29 mouse cellular contexts compared by ENCODE assay signal in genomic region chr17:32358192-32358942, GRCm38 (mm10). TPM values are rescaled to one million over a fixed set of nuclear protein-coding genes. Genes with fewer than 3 reads are reported as not detected.
DNase-seq lines count a peak whose midpoint lies in the region; ATAC-seq and TF ChIP-seq lines count a peak whose summit lies in the region.
"Had no signal": no experiment of that assay in that cellular context is flagged by ENCODE, and none has a peak within 500 bp of the region (broad histone marks: within the 10 kb centered on the region; RNA-seq: fewer than 3 reads in every experiment).

No protein-coding gene starts in this region.

- peaks cover 11% of the 10 kb centered on the region; the same call in 1 of the 2 replicates for H3K79me2 ChIP-seq in MEL (ENCODE audit: control insufficient read depth, insufficient read depth, low read length, poor library complexity)

- TF ChIP-seq RAD21 in MEL (IDR thresholded peaks at IDR 0.05; ENCODE audit: low read depth, low read length) = no peak

- no peak overlapping the region for H3K9ac ChIP-seq in MEL (ENCODE audit: control insufficient read depth, low read depth, low read length, poor library complexity, severe bottlenecking)
- H3K9ac ChIP-seq: forebrain, embryonic 12.5 days; heart, embryonic 12.5 days; heart, embryonic 15.5 days; hindbrain, embryonic 14.5 days had no signal

- TF ChIP-seq POLR2A in MEL (IDR thresholded peaks at IDR 0.05; ENCODE audit: control insufficient read depth in 1 of 2, insufficient read depth in 1 of 2, low read depth in 1 of 2, low read length in 2 of 2, poor library complexity in 1 of 2) = no peak
- TF ChIP-seq POLR2A in cortical plate, adult 2 months (IDR thresholded peaks at IDR 0.05; ENCODE audit: extremely low read depth, insufficient read depth, low read length) = no peak

- H3K4me1 ChIP-seq in MEL (ENCODE audit: control insufficient read depth in 1 of 2, insufficient read depth in 2 of 2, low read length in 2 of 2) = peaks cover 0 to 10% of the 10 kb centered on the region in 2 experiments; a peak in 3 of 4 replicates
- peaks cover 2% of the 10 kb centered on the region for H3K4me1 ChIP-seq in cortical plate, adult 2 months (ENCODE audit: control insufficient read depth, insufficient read depth, low read length)

- H3K27me3 ChIP-seq in MEL (ENCODE audit: control insufficient read depth in 1 of 2, insufficient read depth in 2 of 2, low read length in 2 of 2) = no peaks in the 10 kb centered on the region
- H3K27me3 ChIP-seq: CH12.LX; embryonic facial prominence, embryonic 13.5 days; forebrain, embryonic 12.5 days; heart, embryonic 12.5 days; heart, embryonic 15.5 days had no signal

- no peak for TF ChIP-seq EP300 in MEL (IDR thresholded peaks at IDR 0.05; ENCODE audit: low read depth in 1 of 2, low read length in 2 of 2)

- peak overlapping the region; percentile 37; the same call in 1 of the 2 replicates for H3K27ac ChIP-seq in layer of hippocampus, adult 2 months
- no peak overlapping the region for H3K27ac ChIP-seq in MEL (ENCODE audit: control insufficient read depth, low read depth, low read length)
- 0 out of 2 replicates have a peak overlapping the region, but pooled peaks have one; percentile 31 for H3K27ac ChIP-seq in cortical plate, adult 2 months (ENCODE audit: insufficient read depth, low read length)
- H3K27ac ChIP-seq: embryonic facial prominence, embryonic 10.5 days; embryonic facial prominence, embryonic 13.5 days; forebrain, embryonic 12.5 days; heart, adult 2 months; heart, embryonic 15.5 days; hindbrain, embryonic 14.5 days; hindbrain, postnatal 0 days had no signal

- H3K4me3 ChIP-seq in layer of hippocampus, adult 2 months = no peak overlapping the region
- no peak overlapping the region for H3K4me3 ChIP-seq in MEL (ENCODE audit: control insufficient read depth in 1 of 2, insufficient read depth in 1 of 2, low read depth in 2 of 2, low read length in 2 of 2)
- no peak overlapping the region for H3K4me3 ChIP-seq in cortical plate, adult 2 months (ENCODE audit: insufficient read depth, low read length)
- H3K4me3 ChIP-seq: embryonic facial prominence, embryonic 10.5 days; embryonic facial prominence, embryonic 13.5 days; erythroblast, embryonic 14.5 days; forebrain, embryonic 12.5 days; heart, adult 2 months; heart, embryonic 12.5 days; heart, embryonic 15.5 days had no signal

- no peak for TF ChIP-seq CTCF in layer of hippocampus, adult 2 months (conservative IDR thresholded peaks at IDR 0.05)
- TF ChIP-seq CTCF in MEL (IDR thresholded peaks at IDR 0.05 in 2 of 3, conservative IDR thresholded peaks at IDR 0.05 in 1 of 3; ENCODE audit: control insufficient read depth in 1 of 3, insufficient read depth in 1 of 3, low read depth in 2 of 3, low read length in 3 of 3, poor library complexity in 1 of 3, severe bottlenecking in 1 of 3) = no peak
- TF ChIP-seq CTCF in cortical plate, adult 2 months (IDR thresholded peaks at IDR 0.05; ENCODE audit: extremely low read depth, insufficient read depth, low read length) = no peak

- ATAC-seq in frontal cortex, adult (ENCODE audit: low TSS enrichment) = peak; percentile 56
- ATAC-seq: forebrain, embryonic 16.5 days; hindbrain, postnatal 0 days; inflammation-experienced regulatory T-cells, adult 6 months; intestine, embryonic 16.5 days had no signal

- no peak for DNase-seq in frontal cortex, postnatal 10 days (ENCODE audit: low spot score in 2 of 2)
- DNase-seq in layer of hippocampus, adult 2 months (ENCODE audit: low spot score in 2 of 2) = no peak
- DNase-seq in layer of hippocampus, adult 8-10 months (ENCODE audit: low spot score in 2 of 2) = no peak
- peak; percentile 30 for DNase-seq in MEL (ENCODE audit: low read depth, low spot score)
- DNase-seq in kidney, adult 8-10 months = no peak
- DNase-seq: adrenal gland, adult 2 months; B cell, adult 2 months; cerebellum, adult 2 months; embryo, embryonic 11 days; gastrocnemius, postnatal 25 days; heart, adult 2 months; heart, postnatal 10 days; heart, postnatal 4 days had no signal

- H3K9me3 ChIP-seq in MEL (replicated peaks; ENCODE audit: insufficient read depth, low read length) = no peaks in the 10 kb centered on the region
- H3K9me3 ChIP-seq: embryonic facial prominence, embryonic 10.5 days; embryonic facial prominence, embryonic 13.5 days; forebrain, embryonic 12.5 days; G1E; heart, embryonic 12.5 days; heart, embryonic 15.5 days had no signal

- H3K36me3 ChIP-seq in MEL (ENCODE audit: control insufficient read depth in 1 of 2, insufficient read depth in 2 of 2, low read length in 2 of 2) = peaks cover 6% of the 10 kb centered on the region in 2 experiments

TF ChIP-seq in MEL, 35 proteins besides CTCF, POLR2A, EP300 and RAD21:
- TF ChIP-seq ZMIZ1 (IDR thresholded peaks at IDR 0.05; ENCODE audit: low read depth, low read length) (no peak), MXI1 (IDR thresholded peaks at IDR 0.05; ENCODE audit: low read depth, low read length) (no peak), MAZ (IDR thresholded peaks at IDR 0.05; ENCODE audit: low read depth, low read length) (no peak), KAT2A (conservative IDR thresholded peaks at IDR 0.05; ENCODE audit: low read depth, low read length) (no peak), ETS1 (IDR thresholded peaks at IDR 0.05; ENCODE audit: low read depth, low read length) (no peak), GATA1 (IDR thresholded peaks at IDR 0.05; ENCODE audit: low read depth, low read length) (no peak), POLR2AphosphoS5 (IDR thresholded peaks at IDR 0.05; ENCODE audit: borderline replicate concordance, low read depth, low read length) (no peak), ZC3H11A (IDR thresholded peaks at IDR 0.05; ENCODE audit: low read depth, low read length) (no peak), MYB (IDR thresholded peaks at IDR 0.05; ENCODE audit: low read depth, low read length) (no peak), RCOR1 (IDR thresholded peaks at IDR 0.05; ENCODE audit: low read depth, low read length) (no peak), JUND (IDR thresholded peaks at IDR 0.05; ENCODE audit: low read depth, low read length) (no peak), UBTF (IDR thresholded peaks at IDR 0.05; ENCODE audit: borderline replicate concordance, insufficient read depth, low read depth, low read length) (no peak), MAX (IDR thresholded peaks at IDR 0.05; ENCODE audit: low read length) (no peak), TBP (IDR thresholded peaks at IDR 0.05; ENCODE audit: low read depth, low read length) (no peak), TCF12 (IDR thresholded peaks at IDR 0.05; ENCODE audit: low read depth, low read length) (no peak), GABPA (IDR thresholded peaks at IDR 0.05; ENCODE audit: low read depth, low read length) (no peak), MYC (IDR thresholded peaks at IDR 0.05; ENCODE audit: low read depth, low read length) (no peak), ZNF384 (IDR thresholded peaks at IDR 0.05; ENCODE audit: low read depth, low read length) (no peak), USF1 (IDR thresholded peaks at IDR 0.05; ENCODE audit: low read depth, low read length) (no peak), CHD2 (IDR thresholded peaks at IDR 0.05; ENCODE audit: low read length) (no peak)

RNA-seq across cellular contexts. Expression of gene Akap8l, which starts 8.0 kb away (rescaled TPM):
- 100 to 1,000 TPM; 220 to 238 TPM for total RNA-seq in layer of hippocampus, adult 2 months (2021)
- total RNA-seq in layer of hippocampus, adult 8-10 months (2022) = 100 to 1,000 TPM; 160 to 279 (median 221) TPM
- 34.1 and 40.0 TPM in 2 replicates for total RNA-seq in MEL (2012; rRNA removed)
- 10 to 100 TPM in 1 of 2 experiments, not detected in 1; 63.8 TPM for polyA plus RNA-seq in MEL (2012; ENCODE audit: insufficient read depth in 1 of 2, insufficient read length in 2 of 2, low read depth in 1 of 2, low replicate concordance in 2 of 2, missing spikeins in 1 of 2)
- 363 and 441 TPM in 2 replicates for polyA plus RNA-seq in cortical plate, adult 2 months (2012; rRNA removed)

RNA-seq across cellular contexts. Expression of gene Wiz, which starts 30.9 kb away (rescaled TPM):
- 10 to 100 TPM; 55.0 to 57.2 TPM for total RNA-seq in layer of hippocampus, adult 2 months (2021)
- total RNA-seq in layer of hippocampus, adult 8-10 months (2022) = 10 to 100 TPM; 44.5 to 52.9 (median 47.4) TPM
- 4.4 and 5.6 TPM in 2 replicates for total RNA-seq in MEL (2012; rRNA removed)
- polyA plus RNA-seq in MEL (2012; ENCODE audit: insufficient read depth in 1 of 2, insufficient read length in 2 of 2, low read depth in 1 of 2, low replicate concordance in 2 of 2, missing spikeins in 1 of 2) = 10 to 100 TPM in 1 of 2 experiments, not detected in 1; 44.1 TPM
- 36.9 and 37.8 TPM in 2 replicates for polyA plus RNA-seq in cortical plate, adult 2 months (2012; rRNA removed)

RNA-seq across cellular contexts. Expression of gene Akap8, which starts 37.3 kb away (rescaled TPM):
- total RNA-seq in layer of hippocampus, adult 2 months (2021) = 100 to 1,000 TPM in 1 of 2 experiments, 10 to 100 TPM in 1; 99.2 to 112 TPM
- 100 to 1,000 TPM in 3 of 4 experiments, 10 to 100 TPM in 1; 94.2 to 118 (median 109) TPM for total RNA-seq in layer of hippocampus, adult 8-10 months (2022)
- 80.3 and 101 TPM in 2 replicates for total RNA-seq in MEL (2012; rRNA removed)
- 100 to 1,000 TPM in 1 of 2 experiments, 10 to 100 TPM in 1; 77.9 to 127 TPM for polyA plus RNA-seq in MEL (2012; ENCODE audit: insufficient read depth in 1 of 2, insufficient read length in 2 of 2, low read depth in 1 of 2, low replicate concordance in 2 of 2, missing spikeins in 1 of 2)
- polyA plus RNA-seq in cortical plate, adult 2 months (2012; rRNA removed) = 87.3 and 95.9 TPM in 2 replicates

RNA-seq across cellular contexts. Expression of gene Rasal3, which starts 45.0 kb away (rescaled TPM):
- 1 to 10 TPM; 2.9 to 4.6 TPM for total RNA-seq in layer of hippocampus, adult 2 months (2021)
- total RNA-seq in layer of hippocampus, adult 8-10 months (2022) = 10 to 100 TPM in 2 of 4 experiments, 1 to 10 TPM in 2; 3.8 to 16.9 (median 8.9) TPM
- 0.04 TPM in 1 of 2 replicates, not detected in the other for total RNA-seq in MEL (2012; rRNA removed)
- under 1 TPM in 1 of 2 experiments, not detected in 1; 0.04 TPM for polyA plus RNA-seq in MEL (2012; ENCODE audit: insufficient read depth in 1 of 2, insufficient read length in 2 of 2, low read depth in 1 of 2, low replicate concordance in 2 of 2, missing spikeins in 1 of 2)
- polyA plus RNA-seq in cortical plate, adult 2 months (2012; rRNA removed) = 4.8 and 5.3 TPM in 2 replicates
- total RNA-seq: gastrocnemius, adult 8-10 months had no signal
